Mouse (Mus musculus): ENCODE measurements around the gene Grm1. TPM values are rescaled to one million over a fixed set of nuclear protein-coding genes. Genes with fewer than 3 reads are reported as not detected.

The Grm1 gene
- polyA plus RNA-seq, 1 experiment: 27.5 TPM

- no peak for DNase-seq (ENCODE audit: extremely low spot score in 1 of 2, low spot score in 1 of 2)
These were observed 90.4 kb downstream of the Grm1 start for GRCm38 (mm10) chr10:10991708-10992107.

DNA sequence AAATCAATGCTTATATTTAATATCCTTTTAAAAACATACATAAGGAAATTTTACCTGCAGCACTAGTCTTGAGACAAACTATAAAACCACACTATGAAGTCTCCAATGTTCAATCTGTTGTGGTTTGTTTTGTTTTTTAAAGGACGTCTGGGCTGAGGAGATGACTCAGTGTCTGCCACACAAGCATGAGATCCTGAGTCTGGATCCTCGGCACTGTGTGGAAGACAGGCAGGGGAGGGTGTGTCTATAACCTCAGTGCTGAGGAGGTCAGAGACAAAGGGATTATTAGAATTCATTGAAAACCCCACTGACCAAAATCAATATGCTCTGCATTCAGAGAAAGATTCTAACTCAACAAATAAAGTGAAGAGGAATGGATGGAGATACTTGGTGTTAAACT, 110.8 kb downstream of the Grm1 start:
- no peak for DNase-seq (ENCODE audit: extremely low spot score in 1 of 2, low spot score in 1 of 2)

- DNase-seq (ENCODE audit: extremely low spot score in 1 of 2, low spot score in 1 of 2): no peak
These were observed 117.5 kb downstream of the Grm1 start for GRCm38 (mm10) chr10:10964490-10965150.

- DNase-seq (ENCODE audit: extremely low spot score in 1 of 2, low spot score in 1 of 2): no peak
These were observed 131.6 kb downstream of the Grm1 start for GRCm38 (mm10) chr10:10950557-10950956.

- DNase-seq (ENCODE audit: extremely low spot score in 1 of 2, low spot score in 1 of 2): peak; percentile 49 to 75
These were observed 133.0 kb downstream of the Grm1 start for GRCm38 (mm10) chr10:10949172-10949571.

DNA sequence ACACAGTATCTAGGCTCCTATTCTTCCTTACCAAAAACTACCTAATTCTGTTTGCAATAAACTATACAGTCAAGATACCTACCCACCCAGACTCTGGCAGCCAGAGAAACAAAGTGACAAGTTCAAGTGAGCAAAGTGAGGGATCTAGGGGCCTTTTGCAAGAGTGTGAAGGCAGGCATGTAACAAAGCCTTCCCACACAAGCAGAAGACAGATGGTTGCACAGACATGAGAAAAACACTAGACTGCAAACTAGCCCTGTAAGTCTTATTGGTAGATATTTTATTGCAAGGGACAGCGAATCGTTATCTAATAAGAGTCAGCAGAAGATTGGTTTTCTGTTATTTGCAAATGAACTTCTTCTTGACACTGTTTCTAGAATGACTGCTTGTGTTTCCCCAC, 134.6 kb downstream of the Grm1 start:
- no peak for DNase-seq (ENCODE audit: extremely low spot score in 1 of 2, low spot score in 1 of 2)

DNA sequence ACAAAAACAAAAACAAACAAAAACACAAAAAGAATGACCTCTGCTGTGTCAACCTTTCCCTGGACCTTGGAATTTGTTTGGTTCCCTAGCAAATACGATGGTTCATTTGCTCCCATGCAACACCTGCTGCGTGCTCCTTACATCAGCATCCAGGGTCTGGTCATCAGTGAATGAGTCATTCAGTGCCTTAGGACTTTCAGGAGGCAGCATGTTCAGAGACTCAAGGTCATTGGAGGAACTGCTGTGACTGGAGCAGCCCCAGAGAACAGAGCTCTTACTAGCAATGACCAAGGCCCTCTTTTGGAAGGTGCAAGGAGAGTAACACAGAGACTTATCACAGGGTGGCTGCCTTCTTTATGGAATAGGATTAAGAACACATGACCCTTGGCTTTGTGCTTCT, 138.2 kb downstream of the Grm1 start:
- DNase-seq (ENCODE audit: extremely low spot score in 1 of 2, low spot score in 1 of 2): no peak

DNA sequence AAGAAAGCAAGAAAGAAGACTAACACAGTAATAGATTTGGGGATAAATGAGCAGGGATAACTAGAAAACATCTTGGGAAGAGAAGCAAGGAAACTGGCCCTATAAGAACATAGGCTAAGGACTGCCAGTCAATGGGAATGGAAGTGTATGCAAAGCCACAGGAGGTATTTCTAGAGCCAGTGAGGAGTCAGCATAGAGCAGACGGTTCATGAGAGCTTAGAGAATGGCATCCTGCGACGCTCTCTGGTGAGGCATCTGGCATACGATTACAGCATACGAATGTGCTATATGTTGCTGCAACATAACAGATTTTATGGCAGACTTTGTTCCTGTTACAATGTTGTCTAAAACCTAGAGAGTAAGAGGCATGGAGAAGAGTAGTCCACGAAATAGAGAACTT, 139.9 kb downstream of the Grm1 start:
- no peak for DNase-seq (ENCODE audit: extremely low spot score in 1 of 2, low spot score in 1 of 2)

DNA sequence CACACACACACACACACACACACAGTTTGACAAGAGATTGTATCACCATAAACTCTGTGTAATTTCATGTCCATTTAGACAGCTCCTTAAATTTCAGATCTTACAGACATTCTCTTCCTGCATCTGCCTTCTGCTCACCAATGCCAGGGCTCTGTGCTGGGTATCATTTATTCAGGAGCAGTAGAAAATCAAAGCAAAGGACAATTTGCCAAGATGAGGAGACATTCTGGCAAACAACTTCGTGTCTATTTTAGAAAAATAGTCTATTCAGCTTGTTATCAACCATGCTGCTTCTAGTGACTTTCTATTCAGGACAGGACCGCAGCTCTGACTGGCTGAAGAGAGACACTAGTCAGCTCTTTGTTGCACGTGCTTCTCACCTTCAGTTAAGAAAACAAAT, 146.3 kb downstream of the Grm1 start:
- DNase-seq (ENCODE audit: extremely low spot score in 1 of 2, low spot score in 1 of 2): no peak

GRCm38 (mm10) chr10:10929672-10930071, 152.5 kb downstream of the Grm1 start:
- DNase-seq (ENCODE audit: extremely low spot score in 1 of 2, low spot score in 1 of 2): no peak

GRCm38 (mm10) chr10:10928798-10929366, 153.3 kb downstream of the Grm1 start:
- DNase-seq (ENCODE audit: extremely low spot score in 1 of 2, low spot score in 1 of 2): peak in 1 of 2 experiments; percentile 41

- peak; percentile 34 to 39 for DNase-seq (ENCODE audit: extremely low spot score in 1 of 2, low spot score in 1 of 2)
These were observed 164.2 kb downstream of the Grm1 start for GRCm38 (mm10) chr10:10917857-10918399.

DNA sequence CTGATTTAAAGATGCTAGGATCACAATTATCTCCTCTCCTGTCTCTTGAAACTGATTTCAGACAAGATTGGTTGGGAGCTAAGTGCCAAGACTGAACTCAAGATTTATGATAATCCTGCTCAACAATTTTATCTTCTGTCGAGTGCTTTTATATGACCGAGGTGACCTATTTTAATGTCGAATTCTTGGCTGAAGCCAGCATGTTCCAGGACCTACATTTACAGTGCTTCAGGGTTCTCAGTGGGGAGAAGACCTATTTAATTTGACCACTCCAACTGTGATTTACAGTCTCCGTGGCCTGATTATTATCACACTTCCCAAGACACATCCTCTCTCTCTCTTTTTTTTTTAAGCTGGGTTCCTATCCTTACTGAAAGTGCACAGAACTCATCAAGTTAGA, 168.5 kb downstream of the Grm1 start:
- no peak for DNase-seq (ENCODE audit: extremely low spot score in 1 of 2, low spot score in 1 of 2)

DNA sequence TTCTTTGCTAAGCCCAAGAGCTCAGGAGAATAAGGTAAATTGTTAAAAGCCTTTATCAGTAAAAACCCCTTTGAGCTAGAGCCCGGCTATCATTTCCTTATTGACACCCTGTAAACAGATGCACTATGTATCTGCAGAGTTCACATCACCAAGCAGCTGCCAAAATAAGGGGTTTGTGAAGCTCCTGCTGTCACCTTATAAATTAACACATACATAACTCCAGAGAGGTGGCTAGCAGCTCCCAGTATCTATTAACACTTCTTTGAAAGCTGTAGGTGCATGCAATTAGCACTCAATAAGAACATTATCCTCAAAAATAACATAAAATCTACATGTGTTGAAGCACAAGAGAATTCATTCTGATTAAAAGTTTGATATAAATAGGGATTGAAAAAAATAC, 191.9 kb downstream of the Grm1 start:
- no peak for DNase-seq (ENCODE audit: extremely low spot score in 1 of 2, low spot score in 1 of 2)

- no peak for DNase-seq (ENCODE audit: extremely low spot score in 1 of 2, low spot score in 1 of 2)
These were observed 193.6 kb downstream of the Grm1 start for GRCm38 (mm10) chr10:10888521-10888920.

DNA sequence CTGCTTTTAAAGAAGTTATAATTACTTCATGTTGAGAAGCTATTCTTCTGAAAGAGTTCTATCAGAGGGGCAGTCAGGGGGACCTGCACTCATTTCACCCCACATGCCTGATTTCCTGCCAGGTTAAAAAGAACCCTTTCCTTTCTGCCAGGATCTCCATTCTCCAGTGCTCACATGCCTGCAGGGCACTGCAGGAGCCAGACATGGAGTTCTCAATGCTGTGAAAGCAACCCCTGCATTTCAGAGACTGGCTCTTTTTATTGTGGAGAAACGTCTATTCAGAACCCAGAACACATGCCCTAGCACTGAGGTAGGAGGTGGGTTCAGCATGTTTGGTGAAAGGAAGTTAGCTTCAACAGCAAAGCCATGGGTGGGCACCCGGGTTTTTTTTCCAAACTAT, 197.2 kb downstream of the Grm1 start:
- DNase-seq (ENCODE audit: extremely low spot score in 1 of 2, low spot score in 1 of 2): peak in 1 of 2 experiments; percentile 5

DNA sequence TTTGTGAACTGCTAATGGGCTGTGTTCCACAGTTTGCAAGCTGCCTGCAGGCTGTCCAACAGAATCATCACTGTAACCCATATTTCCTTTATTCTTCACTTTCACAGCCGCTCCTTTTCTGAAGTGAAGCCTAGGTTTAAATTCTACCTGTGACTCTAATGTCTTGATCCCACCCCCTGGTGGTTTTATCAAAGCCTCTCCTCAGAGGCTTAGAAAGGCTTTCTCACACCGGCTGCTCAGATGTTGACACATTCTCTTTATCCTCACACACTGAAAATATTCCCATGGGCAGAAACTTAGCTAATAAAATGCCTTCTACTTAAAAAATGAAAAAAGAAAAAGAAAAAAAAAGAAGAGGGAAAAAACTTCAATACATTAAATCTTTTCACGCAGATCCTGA, 210.0 kb downstream of the Grm1 start:
- DNase-seq (ENCODE audit: extremely low spot score in 1 of 2, low spot score in 1 of 2): no peak

GRCm38 (mm10) chr10:10870271-10870670, 211.9 kb downstream of the Grm1 start:
- DNase-seq (ENCODE audit: extremely low spot score in 1 of 2, low spot score in 1 of 2): no peak

DNA sequence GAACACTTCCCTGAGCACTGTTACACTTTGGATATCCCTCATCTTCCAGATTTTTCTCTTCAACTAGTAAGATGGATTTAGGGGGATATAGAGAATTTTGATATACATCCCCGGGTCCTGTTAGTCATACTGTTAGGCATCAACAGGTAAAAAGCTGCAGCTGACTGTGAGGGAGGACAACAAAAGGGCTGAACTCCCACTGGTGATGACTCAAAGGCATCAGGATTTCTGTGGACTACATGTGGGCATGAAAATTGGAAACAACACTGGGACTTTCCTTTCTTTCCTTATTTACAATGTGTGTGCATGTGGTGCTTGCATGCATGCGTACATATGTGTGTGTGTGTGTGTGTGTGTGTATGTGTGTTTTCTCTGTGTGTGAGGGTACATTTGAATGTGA, 215.9 kb downstream of the Grm1 start:
- no peak for DNase-seq (ENCODE audit: extremely low spot score in 1 of 2, low spot score in 1 of 2)

- no peak for DNase-seq (ENCODE audit: extremely low spot score in 1 of 2, low spot score in 1 of 2)
These were observed 217.4 kb downstream of the Grm1 start for GRCm38 (mm10) chr10:10864759-10865158.

- DNase-seq (ENCODE audit: extremely low spot score in 1 of 2, low spot score in 1 of 2): no peak
These were observed 234.5 kb downstream of the Grm1 start for GRCm38 (mm10) chr10:10847376-10848286.

All from frontal cortex, adult 2 months (tissue).